Comparison of ENCODE assay signal across 8 mouse cellular contexts in the genomic region with DNA sequence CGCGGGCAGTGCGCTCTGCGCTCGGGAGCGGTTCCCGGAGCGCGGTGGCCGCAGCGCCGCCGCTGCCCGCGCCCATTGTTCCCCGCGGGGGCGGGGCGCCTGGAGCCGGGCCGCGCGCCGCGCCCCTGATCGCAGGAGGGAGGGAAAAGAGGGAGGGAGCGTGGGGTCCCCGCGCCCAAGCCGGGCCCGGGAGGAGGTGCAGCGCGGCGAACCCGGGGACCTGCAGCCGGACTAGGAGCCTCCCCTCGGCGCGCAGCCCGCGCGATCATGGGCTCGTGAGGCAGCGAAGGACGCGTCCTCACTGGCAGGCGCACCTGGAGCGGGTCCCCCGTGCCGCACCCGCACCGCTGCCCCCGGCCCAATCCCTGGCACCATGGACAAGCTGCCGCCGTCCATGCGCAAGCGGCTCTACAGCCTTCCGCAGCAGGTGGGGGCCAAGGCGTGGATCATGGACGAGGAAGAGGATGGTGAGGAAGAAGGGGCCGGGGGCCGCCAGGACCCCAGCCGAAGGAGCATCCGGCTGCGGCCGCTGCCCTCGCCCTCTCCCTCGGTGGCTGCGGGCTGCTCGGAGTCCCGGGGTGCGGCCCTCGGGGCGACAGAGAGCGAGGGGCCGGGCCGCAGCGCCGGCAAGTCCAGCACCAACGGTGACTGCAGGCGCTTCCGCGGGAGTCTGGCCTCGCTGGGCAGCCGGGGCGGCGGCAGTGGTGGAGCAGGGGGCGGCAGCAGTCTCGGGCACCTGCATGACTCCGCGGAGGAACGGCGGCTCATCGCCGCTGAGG. TPM values are rescaled to one million over a fixed set of nuclear protein-coding genes. Genes with fewer than 3 reads are reported as not detected.
DNase-seq lines count a peak whose midpoint lies in the region; ATAC-seq and TF ChIP-seq lines count a peak whose summit lies in the region.

A gene (plus strand): TSS at position 274 of the 779 bp plus-strand sequence.

- peak; percentile 11; the same call in 1 of the 2 replicates for ATAC-seq in embryonic facial prominence, embryonic 13.5 days (ENCODE audit: insufficient number of reproducible peaks, insufficient read depth, low FRiP score, low TSS enrichment, low read depth)
- peak; percentile 25; the same call in 1 of the 2 replicates for ATAC-seq in neural tube, embryonic 12.5 days (ENCODE audit: low FRiP score, low read depth)

- WGBS in embryonic facial prominence, embryonic 13.5 days, result under 1% methylated on average over 95 of the region's 95 CpGs
- 1% methylated on average over 86 of the region's 95 CpGs for WGBS in neural tube, embryonic 12.5 days

- no peaks in the 10 kb centered on the region for H3K9me3 ChIP-seq in embryonic facial prominence, embryonic 13.5 days
- H3K9me3 ChIP-seq in neural tube, embryonic 12.5 days, result no peaks in the 10 kb centered on the region

- no peak for DNase-seq in layer of hippocampus, adult 2 months (ENCODE audit: low spot score in 2 of 2)
- DNase-seq in layer of hippocampus, adult 9-10 months (ENCODE audit: low spot score), result no peak
- DNase-seq in adrenal gland, postnatal 25 days, result peak; percentile 20
- peak; percentile 20 for DNase-seq in kidney, postnatal 14 days
- DNase-seq in layer of hippocampus, adult 11-12 months (ENCODE audit: low spot score), result no peak
- no peak for DNase-seq in urinary bladder, postnatal 4 days (ENCODE audit: low spot score in 2 of 2)

- peaks cover 22% of the 10 kb centered on the region for H3K4me1 ChIP-seq in embryonic facial prominence, embryonic 13.5 days
- peaks cover 32% of the 10 kb centered on the region for H3K4me1 ChIP-seq in neural tube, embryonic 12.5 days

- peak within 1 kb of the TSS; percentile 71 for H3K4me3 ChIP-seq in layer of hippocampus, adult 2 months
- peak within 1 kb of the TSS; percentile 75 for H3K4me3 ChIP-seq in embryonic facial prominence, embryonic 13.5 days
- peak within 1 kb of the TSS; percentile 77 for H3K4me3 ChIP-seq in neural tube, embryonic 12.5 days

- TF ChIP-seq CTCF in layer of hippocampus, adult 2 months (conservative IDR thresholded peaks at IDR 0.05), result no peak

- H3K27ac ChIP-seq in layer of hippocampus, adult 2 months, result no peak within 1 kb of the TSS
- no peak within 1 kb of the TSS for H3K27ac ChIP-seq in embryonic facial prominence, embryonic 13.5 days
- peak within 1 kb of the TSS; percentile 83 for H3K27ac ChIP-seq in neural tube, embryonic 12.5 days

- peaks cover 77% of the 10 kb centered on the region for H3K27me3 ChIP-seq in embryonic facial prominence, embryonic 13.5 days
- peaks cover 64% of the 10 kb centered on the region for H3K27me3 ChIP-seq in neural tube, embryonic 12.5 days (replicated peaks)

- peak within 1 kb of the TSS; percentile 99 for H3K4me2 ChIP-seq in embryonic facial prominence, embryonic 13.5 days
- H3K4me2 ChIP-seq in neural tube, embryonic 12.5 days (replicated peaks), result peak within 1 kb of the TSS; percentile 96

- no peaks in the 10 kb centered on the region for H3K36me3 ChIP-seq in embryonic facial prominence, embryonic 13.5 days
- H3K36me3 ChIP-seq in neural tube, embryonic 12.5 days, result no peaks in the 10 kb centered on the region

- peak within 1 kb of the TSS; percentile 76 for H3K9ac ChIP-seq in embryonic facial prominence, embryonic 13.5 days
- peak within 1 kb of the TSS; percentile 79 for H3K9ac ChIP-seq in neural tube, embryonic 12.5 days

RNA-seq across cellular contexts. Expression of the gene that starts here (rescaled TPM):
- total RNA-seq in layer of hippocampus, adult 2 months (2021), result 1 to 10 TPM; 1.3 to 1.7 TPM
- total RNA-seq in adrenal gland, postnatal 25 days (2021), result 0.67 and 0.73 TPM in 2 replicates
- polyA plus RNA-seq in embryonic facial prominence, embryonic 13.5 days (2015; fragmentation: Nextera tagmentation; extraction: Ambion mirVana), result 0.28 and 0.46 TPM in 2 replicates
- polyA plus RNA-seq in neural tube, embryonic 12.5 days (2016; fragmentation: Nextera tagmentation; extraction: Ambion mirVana), result 3.0 and 3.1 TPM in 2 replicates

Comparison
In these comparisons a context has a peak if more than half of its experiments do, and no peak if none do; other contexts are left out.
1. Peak in DNase-seq in adrenal gland, postnatal 25 days; RNA of the gene not detected or under 1 TPM.
2. Peak in ATAC-seq, H3K4me3 ChIP-seq, H3K9ac ChIP-seq and H3K4me2 ChIP-seq in embryonic facial prominence, embryonic 13.5 days; RNA of the gene not detected or under 1 TPM.